Mouse (Mus musculus): ENCODE results near the gene Gm4788. TPM values are rescaled to one million over a fixed set of nuclear protein-coding genes. Genes with fewer than 3 reads are reported as not detected.
"Not testable (repeated sequence)": the region's sequence is repeated elsewhere in the genome, so short reads cannot be mapped to it uniquely, and the experiment has no call there.

Gm4788 gene
- not detected in 2 replicates for polyA plus RNA-seq (2016; fragmentation: Nextera tagmentation; extraction: Ambion mirVana)

DNA sequence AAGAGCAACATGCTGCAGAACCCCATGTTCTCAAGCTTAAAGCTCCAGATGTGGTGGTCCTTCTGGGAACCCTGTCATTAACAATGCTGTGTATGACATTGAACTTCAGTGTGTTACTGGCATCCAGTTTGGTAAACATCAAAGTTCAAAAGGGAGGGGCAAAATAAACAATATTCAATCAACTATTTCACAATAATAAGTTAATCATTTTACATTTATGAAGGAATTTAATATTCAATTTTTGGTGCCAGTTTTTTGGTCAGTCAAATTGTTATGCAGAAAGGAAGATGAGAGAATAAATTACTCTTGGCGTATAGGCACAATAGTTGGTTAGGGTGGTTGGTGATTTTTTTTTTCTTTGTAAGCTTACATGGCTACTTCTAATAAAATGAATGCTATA, at the start of gene Gm4788:
TSS of gene Gm4788 (minus strand) at position 101 of the 400 bp plus-strand sequence.
- no peaks in the 10 kb centered on the region for H3K36me3 ChIP-seq
- H3K27ac ChIP-seq: no peak within 1 kb of the TSS
- H3K4me1 ChIP-seq (replicated peaks): no peaks in the 10 kb centered on the region
- H3K9me3 ChIP-seq: no peaks in the 10 kb centered on the region
- 93% methylated on average over 1 of the region's 1 CpGs for WGBS
- no peak within 1 kb of the TSS for H3K4me3 ChIP-seq
- no peaks in the 10 kb centered on the region for H3K27me3 ChIP-seq (ENCODE audit: insufficient read depth, poor library complexity, severe bottlenecking)
- no peak for DNase-seq (ENCODE audit: low spot score)

DNA sequence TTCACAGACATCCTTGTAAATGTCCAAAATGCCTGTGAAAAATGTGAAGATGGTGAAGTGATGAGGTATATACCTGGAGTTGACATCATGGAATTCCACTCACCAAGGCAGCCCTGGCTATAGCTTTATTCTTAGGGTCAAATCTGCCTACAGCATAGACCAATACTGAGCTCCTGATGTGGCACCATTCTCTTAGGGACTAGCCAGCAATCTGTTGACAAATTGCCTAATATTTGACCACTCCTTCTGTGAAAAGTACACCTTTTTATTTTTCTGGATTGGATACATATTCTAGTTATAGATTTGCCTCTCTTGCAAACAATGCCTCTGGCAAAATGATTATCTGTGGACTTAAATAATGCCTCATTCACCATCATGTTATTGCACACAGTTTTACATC, 27.6 kb upstream of the Gm4788 start:
- Histone ChIP-seq H3K4me1 (replicated peaks) (no peaks in the 10 kb centered on the region), H3K4me3 (no peak overlapping the region), H3K27ac (no peak overlapping the region), H3K9me3 (no peaks in the 10 kb centered on the region), H3K36me3 (no peaks in the 10 kb centered on the region), H3K27me3 (ENCODE audit: insufficient read depth, poor library complexity, severe bottlenecking) (no peaks in the 10 kb centered on the region)
- no peak for DNase-seq (ENCODE audit: low spot score)

DNA sequence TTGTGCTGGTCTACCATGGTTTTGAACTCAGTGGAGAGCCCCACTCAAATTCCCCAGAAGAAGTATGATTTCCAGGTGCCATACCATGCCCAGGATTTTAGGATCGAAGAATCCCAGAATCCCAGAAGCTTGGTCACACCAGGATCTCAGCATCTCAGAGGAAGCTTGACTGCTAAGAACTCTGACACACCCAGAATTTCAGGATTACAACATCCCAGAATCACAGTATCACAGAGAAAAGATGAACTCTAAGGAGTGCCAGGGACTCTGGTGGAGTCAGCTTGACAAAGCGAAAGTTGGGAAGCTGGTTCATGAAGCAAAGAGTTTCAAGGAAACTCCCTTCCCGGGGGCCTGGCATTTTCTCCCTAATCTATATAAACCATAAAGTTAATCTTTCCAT, 11.1 kb downstream of the Gm4788 start:
- H3K36me3 ChIP-seq; H3K27ac ChIP-seq; H3K9me3 ChIP-seq; DNase-seq (ENCODE audit: low spot score); H3K4me1 ChIP-seq (replicated peaks); H3K4me3 ChIP-seq; H3K27me3 ChIP-seq (ENCODE audit: insufficient read depth, poor library complexity, severe bottlenecking): not testable (repeated sequence)
- 91% methylated on average over 3 of the region's 3 CpGs for WGBS

- not testable (repeated sequence) for H3K4me3 ChIP-seq; H3K36me3 ChIP-seq; H3K4me1 ChIP-seq (replicated peaks); H3K27ac ChIP-seq; DNase-seq (ENCODE audit: low spot score); H3K9me3 ChIP-seq; H3K27me3 ChIP-seq (ENCODE audit: insufficient read depth, poor library complexity, severe bottlenecking)
- WGBS: 90% methylated on average over 12 of the region's 22 CpGs
These were observed 64.4 kb downstream of the Gm4788 start for GRCm38 (mm10) chr1:139716681-139717080.

GRCm38 (mm10) chr1:139716249-139716648, 64.8 kb downstream of the Gm4788 start:
- DNase-seq (ENCODE audit: low spot score); H3K9me3 ChIP-seq; H3K36me3 ChIP-seq; H3K4me1 ChIP-seq (replicated peaks); H3K4me3 ChIP-seq; H3K27me3 ChIP-seq (ENCODE audit: insufficient read depth, poor library complexity, severe bottlenecking); H3K27ac ChIP-seq: not testable (repeated sequence)
- WGBS: 88% methylated on average over 15 of the region's 16 CpGs

GRCm38 (mm10) chr1:139649921-139650320, 131.1 kb downstream of the Gm4788 start:
- not testable (repeated sequence) for DNase-seq (ENCODE audit: low spot score); H3K27me3 ChIP-seq (ENCODE audit: insufficient read depth, poor library complexity, severe bottlenecking); H3K9me3 ChIP-seq; H3K4me3 ChIP-seq; H3K4me1 ChIP-seq (replicated peaks); H3K36me3 ChIP-seq; H3K27ac ChIP-seq
- WGBS: 90% methylated on average over 18 of the region's 18 CpGs

Other genes with a start within 250 kb of the Gm4788 start
- not detected in 2 replicates for gene Cfhr1, start 221.0 kb downstream of the Gm4788 start, polyA plus RNA-seq (2016; fragmentation: Nextera tagmentation; extraction: Ambion mirVana)
- gene Cfhr2, start 77.5 kb upstream of the Gm4788 start, polyA plus RNA-seq (2016; fragmentation: Nextera tagmentation; extraction: Ambion mirVana): not detected in 2 replicates